Mouse (Mus musculus) embryonic fibroblast, embryonic 13.5 days (primary cell): ENCODE results near the gene Apc2. TPM values are rescaled to one million over a fixed set of nuclear protein-coding genes. Genes with fewer than 3 reads are reported as not detected.

Source experiments
- H3K27ac ChIP-seq: 2 replicates; pipeline ENCODE4 v1.5.1; 2012; ENCODE audit warnings: low read length, control low read depth, inconsistent platforms; ENCODE audit not compliant: insufficient read depth
- H3K4me1 ChIP-seq: 2 replicates; pipeline ENCODE4 v1.6.1; 2011; ENCODE audit warnings: low read length; ENCODE audit not compliant: control insufficient read depth, insufficient read depth
- H3K4me3 ChIP-seq: 2 replicates; pipeline ENCODE4 v1.5.1; 2011; ENCODE audit warnings: mild to moderate bottlenecking, control low read depth, low read length; ENCODE audit not compliant: insufficient read depth
- CTCF ChIP-seq: IDR thresholded peaks from 2 replicates; pipeline ENCODE4 v1.5.1; 2011; ENCODE audit warnings: mild to moderate bottlenecking, control low read depth, low read length, moderate library complexity, borderline replicate concordance; ENCODE audit not compliant: insufficient read depth
- POLR2A ChIP-seq: IDR thresholded peaks from 2 replicates; pipeline ENCODE4 v1.6.1; 2011; ENCODE audit warnings: low read depth, mild to moderate bottlenecking, control low read depth, low read length, moderate library complexity
- polyA plus RNA-seq: library from polyadenylated mRNA; stranded (reverse); fragments of >200 nt; gene quantifications from 2 replicates; pipeline ENCODE4 v1.2.4, GENCODE M21; 2011; ENCODE audit warnings: low read depth; ENCODE audit not compliant: missing spikeins, insufficient read length

The Apc2 gene
- polyA plus RNA-seq, 1 experiment: 2.5 TPM

DNA sequence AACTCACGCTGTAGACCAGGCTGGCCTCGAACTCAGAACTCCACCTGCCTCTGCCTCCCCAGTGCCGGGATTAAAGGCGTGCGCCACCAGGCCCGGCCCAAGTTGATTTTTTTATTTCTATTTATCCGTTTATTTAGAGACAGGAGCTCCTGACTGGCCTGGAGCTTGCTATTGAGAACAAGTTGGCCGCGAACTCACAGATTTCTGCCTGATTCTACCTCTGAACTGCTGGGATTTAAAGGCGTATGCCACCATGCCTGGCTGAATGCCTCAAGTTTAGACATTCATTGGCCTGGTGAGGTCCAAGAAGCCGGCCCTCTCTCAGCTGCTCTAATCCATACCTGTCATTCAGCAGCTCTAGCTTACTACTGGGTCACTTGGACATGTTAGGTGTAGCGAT is 33.6 kb upstream of the Apc2 start:
- 0 out of 2 replicates have a peak overlapping the region, but pooled peaks have one; percentile 98 for H3K27ac ChIP-seq
- H3K4me3 ChIP-seq: peak overlapping the region; percentile 60
- H3K4me1 ChIP-seq: peaks cover 3% of the 10 kb centered on the region; the same call in 1 of the 2 replicates
- TF ChIP-seq POLR2A (no peak), CTCF (no peak)

DNA sequence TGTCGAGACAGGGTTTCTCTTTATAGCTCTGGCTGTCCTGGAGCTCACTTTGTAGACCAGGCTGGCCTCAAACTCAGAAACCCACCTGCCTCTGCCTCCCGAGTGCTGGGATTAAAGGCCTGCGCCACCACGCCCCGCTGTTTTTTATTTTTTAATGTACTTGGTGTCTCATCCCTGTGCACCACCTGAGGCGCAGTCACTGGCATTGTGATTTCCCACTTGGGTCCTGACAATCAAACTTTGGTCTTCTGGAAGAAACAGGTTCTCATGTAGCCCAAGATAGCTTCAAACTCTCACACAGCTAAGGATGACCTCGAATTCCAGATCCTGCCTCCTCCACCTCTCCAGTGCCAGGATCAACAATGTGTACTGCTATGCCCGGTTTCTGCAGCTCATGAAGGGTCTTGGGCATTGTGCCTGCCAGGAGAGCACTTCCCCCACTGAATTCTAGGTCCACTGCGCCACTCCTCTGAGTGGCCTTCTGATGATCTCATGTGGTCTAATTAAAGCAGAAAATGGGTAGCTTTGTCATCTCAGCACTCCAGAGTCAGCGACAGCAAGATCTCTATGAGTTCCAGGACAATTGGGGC is 32.9 kb upstream of the Apc2 start:
- Histone ChIP-seq H3K4me1 (peaks cover 9% of the 10 kb centered on the region), H3K4me3 (no peak overlapping the region), H3K27ac (no peak overlapping the region)
- no peak for TF ChIP-seq POLR2A
- TF ChIP-seq CTCF: no peak

DNA sequence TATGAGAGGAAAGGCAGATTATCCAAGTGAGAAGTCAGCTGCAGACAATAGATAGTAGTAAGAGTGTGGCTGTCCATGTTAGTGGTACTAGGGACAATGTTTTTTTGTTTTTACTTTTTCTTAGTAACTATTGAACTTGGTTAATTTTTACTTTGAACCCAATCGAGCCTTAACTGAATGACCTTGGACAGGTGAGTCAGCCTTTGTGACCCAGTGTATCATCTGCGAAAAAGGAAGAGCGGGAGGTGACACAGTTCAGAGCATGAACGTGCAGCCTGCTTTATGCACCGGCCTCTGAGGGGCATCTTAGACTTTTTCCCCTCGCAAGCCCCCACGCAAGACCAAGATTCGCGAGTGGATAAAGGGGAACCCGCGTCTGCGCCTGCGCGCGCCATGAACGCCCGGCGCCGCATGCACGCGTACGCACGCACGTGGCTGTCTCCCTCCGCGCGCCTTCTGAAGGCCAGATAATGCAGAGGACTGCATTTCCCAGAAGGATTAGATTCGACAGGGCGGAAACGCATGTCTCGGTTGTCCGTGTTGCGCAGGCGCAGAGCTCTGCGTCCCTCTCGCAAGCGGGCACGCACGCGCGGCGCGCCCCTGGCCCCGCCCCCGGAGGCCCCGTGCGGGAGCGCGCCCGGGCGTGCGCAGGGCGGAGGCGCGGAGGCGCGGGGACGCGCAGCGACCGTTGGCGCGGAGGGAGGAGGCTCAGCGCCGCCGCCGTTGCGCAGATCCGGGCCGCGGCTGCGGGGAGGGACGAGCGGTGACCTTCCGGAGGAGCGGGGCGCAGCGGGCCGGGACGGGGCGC is 31.2 kb upstream of the Apc2 start:
- Histone ChIP-seq H3K4me1 (peaks cover 7% of the 10 kb centered on the region), H3K4me3 (peak overlapping the region; percentile 99), H3K27ac (peak overlapping the region; percentile 38; the same call in 1 of the 2 replicates)
- TF ChIP-seq POLR2A (peak; percentile 66), CTCF (no peak)

DNA sequence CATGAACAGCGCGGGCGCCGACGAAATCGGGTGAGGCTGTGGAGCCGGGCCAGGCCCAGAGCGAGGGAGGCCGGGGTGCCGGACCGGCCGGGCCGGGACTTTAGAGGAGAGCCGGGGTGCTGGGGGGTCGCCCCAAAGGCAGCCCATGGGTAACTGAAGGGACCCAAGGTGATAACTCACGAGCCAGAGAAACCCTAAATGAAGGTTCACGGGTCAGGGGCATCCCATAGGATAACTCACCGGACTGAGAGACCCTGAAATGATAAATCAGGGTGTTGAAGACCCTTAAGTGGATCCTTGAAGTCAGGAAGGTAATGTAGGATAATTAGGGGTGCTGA is 30.7 kb upstream of the Apc2 start:
- Histone ChIP-seq H3K4me1 (peaks cover 7% of the 10 kb centered on the region), H3K27ac (peak overlapping the region; percentile 38; the same call in 1 of the 2 replicates), H3K4me3 (peak overlapping the region; percentile 99)
- no peak for TF ChIP-seq POLR2A
- TF ChIP-seq CTCF: no peak

DNA sequence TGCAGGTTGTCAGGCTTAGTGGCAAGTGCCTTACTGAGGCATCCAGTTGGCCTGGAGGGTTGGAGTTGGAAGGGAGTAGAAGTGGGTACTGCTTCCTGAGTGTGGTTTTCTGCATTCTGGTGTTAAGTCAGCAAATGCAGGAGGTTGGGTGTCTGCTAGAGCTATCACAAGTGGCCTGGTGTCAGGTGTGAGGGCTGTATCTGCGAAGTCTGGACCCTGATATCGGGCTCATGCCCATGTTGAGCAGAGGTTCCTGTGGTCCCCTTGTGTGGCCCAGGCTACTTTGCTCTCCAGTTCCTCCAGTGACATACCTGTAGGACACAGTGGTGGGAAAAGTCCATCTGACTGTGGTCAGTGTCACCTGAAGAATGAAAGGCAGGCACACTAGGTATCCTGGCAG is 25.7 kb upstream of the Apc2 start:
- Histone ChIP-seq H3K4me1 (peaks cover 7% of the 10 kb centered on the region), H3K27ac (no peak overlapping the region), H3K4me3 (no peak overlapping the region)
- TF ChIP-seq POLR2A (no peak), CTCF (no peak)

DNA sequence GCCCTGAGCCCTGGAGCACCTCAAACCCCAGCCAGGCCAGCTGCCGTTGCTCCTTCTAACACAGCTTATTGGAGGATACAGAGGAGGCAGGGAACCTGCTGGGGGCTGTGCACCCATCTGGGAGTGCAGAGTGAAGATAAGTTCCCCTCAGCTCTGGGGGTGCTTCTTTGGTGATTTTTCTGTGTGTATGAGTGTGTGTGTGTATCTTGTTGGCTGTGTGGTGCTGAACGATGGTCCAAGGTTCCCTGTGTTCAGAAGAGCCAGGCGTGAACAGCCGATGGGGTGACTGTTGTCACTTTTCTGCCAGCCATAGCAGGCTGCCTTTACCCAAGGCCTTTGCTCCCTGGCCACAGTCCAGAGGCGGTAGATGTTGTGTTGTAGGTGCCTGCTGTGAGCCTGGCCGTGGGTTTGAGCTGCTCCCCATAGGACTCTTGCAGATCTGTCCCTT is 25.0 kb upstream of the Apc2 start:
- Histone ChIP-seq H3K27ac (no peak overlapping the region), H3K4me1 (peaks cover 7% of the 10 kb centered on the region), H3K4me3 (no peak overlapping the region)

DNA sequence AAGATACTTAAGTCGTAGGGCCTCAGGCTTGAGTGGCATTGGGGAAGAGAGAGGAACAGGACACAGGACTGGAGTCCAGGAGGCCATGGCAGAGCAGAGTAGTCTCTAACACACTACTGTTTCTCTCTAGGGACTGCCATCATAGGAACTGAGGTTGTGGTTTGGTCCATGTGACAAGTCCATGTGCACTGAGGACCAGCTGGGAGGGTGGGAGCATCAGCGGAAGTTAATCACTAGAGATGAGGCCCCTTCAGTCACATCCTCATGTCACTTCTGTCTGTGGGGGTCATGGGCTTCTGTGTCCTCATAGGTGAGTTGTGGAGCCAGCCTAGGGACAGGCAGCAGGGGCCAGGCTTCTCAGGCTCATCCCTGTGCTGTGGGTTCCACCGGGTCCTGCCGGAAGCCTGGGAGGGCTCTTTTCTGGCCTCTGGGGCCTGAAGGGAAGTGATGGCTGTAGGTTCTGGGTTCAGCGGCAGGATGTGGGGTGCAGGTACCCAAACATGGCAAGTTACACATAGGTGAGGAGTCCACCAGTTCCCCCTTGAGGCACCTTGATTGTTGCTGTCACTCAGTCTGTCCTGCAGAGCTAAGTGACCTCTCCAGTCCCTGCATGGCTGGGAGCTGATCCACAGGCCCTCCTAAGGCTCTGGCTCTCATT is 24.5 kb upstream of the Apc2 start:
- TF ChIP-seq CTCF (no peak), POLR2A (no peak)
- Histone ChIP-seq H3K4me3 (no peak overlapping the region), H3K27ac (no peak overlapping the region), H3K4me1 (peaks cover 7% of the 10 kb centered on the region)

More for the DNA sequence above, 25.0 kb upstream of the Apc2 start:
- TF ChIP-seq POLR2A: no peak
- TF ChIP-seq CTCF: no peak

DNA sequence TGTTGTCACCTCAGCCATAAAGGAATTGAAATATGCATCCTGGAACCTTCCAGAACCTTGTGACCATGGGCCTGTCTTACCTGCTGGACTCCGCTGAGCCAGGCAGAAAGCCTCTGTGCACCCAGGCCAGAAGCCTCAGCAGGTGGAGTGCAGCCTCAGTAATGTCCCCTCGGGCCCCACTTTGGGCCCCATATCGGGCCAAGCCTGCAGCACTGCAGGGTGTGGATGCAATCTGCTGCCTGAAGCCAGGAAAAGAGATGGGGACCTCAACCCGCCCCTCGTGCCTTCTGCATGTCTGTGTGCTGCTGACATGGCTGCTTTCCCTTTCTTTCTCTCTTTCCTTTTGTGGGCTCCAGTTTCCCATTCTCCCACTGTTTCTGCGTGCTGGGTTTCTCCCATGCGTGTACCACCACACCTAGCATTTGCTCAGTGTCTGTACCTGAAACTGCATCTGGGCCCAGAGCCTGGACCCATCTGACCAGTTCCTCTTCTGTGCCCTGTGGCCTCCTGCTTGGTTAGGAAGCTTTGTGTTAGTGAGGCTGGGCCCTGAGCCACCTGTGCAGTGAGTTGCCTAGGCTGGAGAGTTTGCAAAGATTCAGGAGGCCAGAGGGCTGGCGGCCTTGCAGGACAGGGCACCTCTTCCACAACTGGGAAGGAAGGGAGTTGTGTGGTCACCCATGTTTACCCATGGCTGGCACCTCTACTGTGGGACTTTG is 23.7 kb upstream of the Apc2 start:
- no peak overlapping the region for H3K4me3 ChIP-seq
- TF ChIP-seq CTCF (no peak), POLR2A (no peak)
- no peak overlapping the region for H3K27ac ChIP-seq
- peaks cover 7% of the 10 kb centered on the region for H3K4me1 ChIP-seq

DNA sequence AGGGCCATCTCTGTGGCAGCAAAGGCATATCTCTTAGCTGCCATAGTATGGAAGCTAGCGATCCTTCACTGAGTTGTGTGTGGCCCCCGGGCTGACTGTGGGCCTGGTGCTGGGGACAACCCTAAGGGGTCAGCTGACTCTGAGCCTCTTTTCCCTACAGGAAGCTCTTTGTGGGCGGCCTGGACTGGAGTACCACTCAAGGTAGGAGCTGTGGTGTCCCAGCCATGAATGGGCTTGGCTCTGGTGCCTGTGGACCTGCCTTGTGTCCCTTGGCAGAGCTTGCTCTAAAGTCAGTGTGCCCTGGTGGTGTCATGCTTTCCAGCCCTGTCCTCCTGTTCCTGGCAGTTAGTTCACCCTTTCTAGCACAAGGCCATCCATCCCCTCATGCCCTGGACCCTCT is 21.9 kb upstream of the Apc2 start:
- TF ChIP-seq POLR2A: no peak
- H3K27ac ChIP-seq: no peak overlapping the region
- H3K4me3 ChIP-seq: no peak overlapping the region
- no peaks in the 10 kb centered on the region for H3K4me1 ChIP-seq

DNA sequence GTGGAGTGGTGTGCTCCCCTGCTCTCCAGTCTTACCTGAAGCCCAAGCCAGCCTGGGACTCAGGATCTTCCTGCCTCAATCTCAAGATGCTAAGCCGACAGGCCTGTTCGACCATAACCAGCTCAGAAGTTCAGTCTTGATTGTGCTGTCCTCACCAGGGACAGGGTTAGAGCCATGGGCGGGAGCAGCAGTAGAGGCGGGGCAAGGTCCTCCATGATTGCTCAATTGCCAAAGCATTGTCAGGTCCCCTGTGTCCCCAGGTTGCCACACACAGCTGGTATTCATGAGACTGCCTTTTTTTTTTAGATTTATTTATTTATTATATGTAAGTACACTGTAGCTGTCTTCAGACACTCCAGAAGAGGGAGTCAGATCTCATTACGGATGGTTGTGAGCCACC is 19.5 kb upstream of the Apc2 start:
- Histone ChIP-seq H3K4me1 (no peaks in the 10 kb centered on the region), H3K4me3 (no peak overlapping the region), H3K27ac (no peak overlapping the region)
- TF ChIP-seq POLR2A: no peak
- no peak for TF ChIP-seq CTCF
